Mouse (Mus musculus) erythroblast, embryonic 14.5 days (primary cell): Measurements from ENCODE around the gene Fam107a. TPM values are rescaled to one million over a fixed set of nuclear protein-coding genes. Genes with fewer than 3 reads are reported as not detected.

Experiments used
- H3K27me3 ChIP-seq: 2 replicates; pipeline ENCODE4 v1.6.1; 2012; ENCODE audit warnings: inconsistent platforms; ENCODE audit not compliant: control insufficient read depth
- H3K36me3 ChIP-seq: 2 replicates; pipeline ENCODE4 v1.6.1; 2012; ENCODE audit warnings: mild to moderate bottlenecking, inconsistent platforms; ENCODE audit not compliant: control insufficient read depth
- H3K4me1 ChIP-seq: 2 replicates; pipeline ENCODE4 v1.6.1; 2012; ENCODE audit warnings: inconsistent platforms; ENCODE audit not compliant: control insufficient read depth
- H3K4me3 ChIP-seq: replicated peaks from 2 replicates; pipeline ENCODE3; 2012; ENCODE audit warnings: moderate library complexity, mild to moderate bottlenecking, inconsistent platforms
- H3K9me3 ChIP-seq: 2 replicates; pipeline ENCODE4 v1.6.1; 2012; ENCODE audit warnings: low read length, inconsistent platforms, mixed read lengths; ENCODE audit not compliant: control insufficient read depth
- GATA1 ChIP-seq: IDR thresholded peaks from 2 replicates; pipeline ENCODE4 v1.6.1; 2012; ENCODE audit warnings: low read length, inconsistent platforms, mixed read lengths
- TAL1 ChIP-seq: IDR thresholded peaks from 3 replicates; pipeline ENCODE4 v1.6.1; 2012; ENCODE audit warnings: low read length, inconsistent platforms, mixed read lengths
- polyA plus RNA-seq: library from polyadenylated mRNA; stranded (reverse); fragments of >175 nt; gene quantifications from 2 replicates; pipeline ENCODE4 v1.2.3, GENCODE M21; 2012

The Fam107a gene
- polyA plus RNA-seq, 1 experiment, result not detected

GRCm38 (mm10) chr14:8251330-8251885 is 66.4 kb downstream of the Fam107a start:
- Histone ChIP-seq H3K4me3 (no peak overlapping the region), H3K36me3 (peaks cover 5% of the 10 kb centered on the region; the same call in 1 of the 2 replicates), H3K4me1 (no peaks in the 10 kb centered on the region), H3K27me3 (no peaks in the 10 kb centered on the region), H3K9me3 (no peaks in the 10 kb centered on the region)
- TF ChIP-seq TAL1 (no peak), GATA1 (no peak)

- Histone ChIP-seq H3K9me3 (no peaks in the 10 kb centered on the region), H3K36me3 (peaks cover 5% of the 10 kb centered on the region; the same call in 1 of the 2 replicates), H3K4me1 (no peaks in the 10 kb centered on the region), H3K4me3 (no peak overlapping the region), H3K27me3 (no peaks in the 10 kb centered on the region)
- TF ChIP-seq TAL1 (no peak), GATA1 (no peak)
These were observed 67.5 kb downstream of the Fam107a start for GRCm38 (mm10) chr14:8250141-8250871.

DNA sequence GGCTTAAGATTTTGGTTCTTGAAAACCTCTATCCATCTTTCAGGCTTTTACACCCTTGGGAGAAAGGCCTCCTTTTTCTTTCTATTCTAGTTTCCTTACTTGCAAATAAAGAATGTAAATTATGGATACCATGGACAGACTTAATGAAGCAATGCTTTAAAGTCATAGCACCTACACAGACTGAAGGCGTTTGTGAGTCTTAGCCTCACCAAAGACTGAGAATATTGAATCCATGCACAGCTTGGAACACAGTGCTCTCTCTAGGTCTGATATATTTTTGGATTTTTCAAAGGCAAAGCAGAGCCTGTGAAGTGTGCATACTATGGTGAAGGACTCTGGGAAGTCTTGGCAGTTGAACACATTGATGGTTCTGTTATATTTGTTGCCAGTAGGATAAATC is 68.6 kb downstream of the Fam107a start:
- Histone ChIP-seq H3K9me3 (no peaks in the 10 kb centered on the region), H3K4me3 (no peak overlapping the region), H3K36me3 (peaks cover 5% of the 10 kb centered on the region; the same call in 1 of the 2 replicates), H3K4me1 (no peaks in the 10 kb centered on the region), H3K27me3 (no peaks in the 10 kb centered on the region)
- TF ChIP-seq TAL1 (no peak), GATA1 (no peak)

DNA sequence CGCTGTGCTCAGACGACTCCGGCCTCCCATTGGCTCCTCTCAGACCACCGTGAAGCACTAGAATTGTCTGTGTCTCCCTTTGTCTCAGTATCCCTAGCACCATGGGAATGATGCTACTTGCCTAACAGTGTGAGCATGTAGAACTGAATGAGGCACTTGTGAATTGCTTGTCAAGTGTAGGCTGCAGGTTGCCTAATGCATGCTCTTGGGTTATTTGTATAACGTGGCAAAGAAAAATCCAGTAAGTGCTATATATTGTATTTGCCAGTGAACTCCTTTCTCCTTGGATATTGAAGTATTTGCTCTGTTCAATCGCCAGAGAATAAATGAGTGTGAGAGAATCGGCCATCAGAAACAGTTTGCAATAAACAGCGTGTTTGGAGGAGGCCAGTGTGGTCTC is 70.9 kb downstream of the Fam107a start:
- Histone ChIP-seq H3K9me3 (no peaks in the 10 kb centered on the region), H3K4me1 (no peaks in the 10 kb centered on the region), H3K27me3 (no peaks in the 10 kb centered on the region), H3K36me3 (peaks cover 5% of the 10 kb centered on the region; the same call in 1 of the 2 replicates), H3K4me3 (no peak overlapping the region)
- TF ChIP-seq TAL1 (no peak), GATA1 (no peak)

Other genes starting within 250 kb of the Fam107a start
- gene Rpp14, start 237.7 kb downstream of the Fam107a start, polyA plus RNA-seq, result 0.06 TPM in 2 replicates
- gene Pxk, start 219.8 kb downstream of the Fam107a start, polyA plus RNA-seq, result 0.14 and 0.34 TPM in 2 replicates
- 4.1 and 7.8 TPM in 2 replicates for gene Pdhb, start 145.0 kb downstream of the Fam107a start, polyA plus RNA-seq
- gene Kctd6, start 103.9 kb downstream of the Fam107a start, polyA plus RNA-seq, result 0.13 and 0.15 TPM in 2 replicates
- not detected in 2 replicates for gene Acox2, start 58.7 kb downstream of the Fam107a start, polyA plus RNA-seq
- not detected in 2 replicates for gene Oit1, start 60.7 kb upstream of the Fam107a start, polyA plus RNA-seq